Mouse (Mus musculus) forebrain, embryonic 10.5 days (tissue): Measurements from ENCODE around the gene Insyn1. TPM values are rescaled to one million over a fixed set of nuclear protein-coding genes. Genes with fewer than 3 reads are reported as not detected.

Experiments used
- DNase-seq: peaks from one replicate; pipeline ENCODE4 v3.0.0-alpha.2; 2017; ENCODE audit warnings: low spot score; ENCODE audit errors: extremely low spot score
- H3K27ac ChIP-seq: fragments of 300-500 bp; sonication (generic); 2 replicates; pipeline ENCODE4 v1.5.1; 2016; ENCODE audit warnings: mild to moderate bottlenecking
- H3K27me3 ChIP-seq: fragments of 300-500 bp; sonication (generic); 2 replicates; pipeline ENCODE4 v1.6.1; 2016; ENCODE audit warnings: mild to moderate bottlenecking; ENCODE audit not compliant: poor library complexity, severe bottlenecking
- H3K36me3 ChIP-seq: fragments of 300-500 bp; sonication (generic); replicated peaks from 2 replicates; pipeline ENCODE4 v1.6.1; 2016; ENCODE audit warnings: mild to moderate bottlenecking, moderate library complexity
- H3K4me1 ChIP-seq: fragments of 300-500 bp; sonication (generic); 2 replicates; pipeline ENCODE4 v1.6.1; 2016
- H3K4me3 ChIP-seq: fragments of 300-500 bp; sonication (generic); 2 replicates; pipeline ENCODE4 v1.5.1; 2016; ENCODE audit warnings: mild to moderate bottlenecking, moderate library complexity
- H3K9me3 ChIP-seq: fragments of 300-500 bp; sonication (generic); 2 replicates; pipeline ENCODE4 v1.6.1; 2016; ENCODE audit warnings: mild to moderate bottlenecking, moderate library complexity
- WGBS: fragments of 180-500 bp; shearing (Covaris S2); methylation state at CpG from one replicate; pipeline ENCODE4 v1.1.7; 2016; 5-methylcytosine and 5-hydroxymethylcytosine counted together
- polyA plus RNA-seq: library from polyadenylated mRNA; unstranded; fragments of >200 nt; fragmentation: Nextera tagmentation; extraction: Ambion mirVana; gene quantifications from 2 replicates; pipeline ENCODE4 v1.2.1, GENCODE M21; 2016

Insyn1 gene
- polyA plus RNA-seq, 1 experiment from 2014 or later: 0.66 TPM

GRCm38 (mm10) chr9:58548897-58549296 lies 60.5 kb downstream of the Insyn1 start:
- H3K36me3 ChIP-seq: no peaks in the 10 kb centered on the region
- no peaks in the 10 kb centered on the region for H3K9me3 ChIP-seq
- no peak overlapping the region for H3K27ac ChIP-seq
- peaks cover 43% of the 10 kb centered on the region for H3K4me1 ChIP-seq
- H3K4me3 ChIP-seq: no peak overlapping the region
- no peaks in the 10 kb centered on the region for H3K27me3 ChIP-seq
- WGBS: 52% methylated on average over 4 of the region's 4 CpGs
- no peak for DNase-seq

Other genes starting within 250 kb of the Insyn1 start
- 13.7 and 14.4 TPM in 2 replicates for gene Pml, start 238.8 kb upstream of the Insyn1 start, polyA plus RNA-seq
- 24.8 and 28.8 TPM in 2 replicates for gene Stoml1, start 235.4 kb upstream of the Insyn1 start, polyA plus RNA-seq
- gene Loxl1, start 175.4 kb upstream of the Insyn1 start, polyA plus RNA-seq: 7.1 and 7.2 TPM in 2 replicates
- not detected in 2 replicates for gene Tbc1d21, start 118.1 kb upstream of the Insyn1 start, polyA plus RNA-seq
- 31.7 and 32.8 TPM in 2 replicates for gene Cd276, start 66.8 kb downstream of the Insyn1 start, polyA plus RNA-seq
- gene Nptn, start 93.6 kb downstream of the Insyn1 start, polyA plus RNA-seq: 48.0 and 50.7 TPM in 2 replicates